Mouse (Mus musculus): ENCODE results near the gene Kcnq4.

Gene Kcnq4

GRCm38 (mm10) chr4:120668551-120668950 lies 79.9 kb downstream of the Kcnq4 start:
- no peak for DNase-seq

- no peak for DNase-seq
Observed at GRCm38 (mm10) chr4:120667555-120667954, 80.9 kb downstream of the Kcnq4 start.

DNA sequence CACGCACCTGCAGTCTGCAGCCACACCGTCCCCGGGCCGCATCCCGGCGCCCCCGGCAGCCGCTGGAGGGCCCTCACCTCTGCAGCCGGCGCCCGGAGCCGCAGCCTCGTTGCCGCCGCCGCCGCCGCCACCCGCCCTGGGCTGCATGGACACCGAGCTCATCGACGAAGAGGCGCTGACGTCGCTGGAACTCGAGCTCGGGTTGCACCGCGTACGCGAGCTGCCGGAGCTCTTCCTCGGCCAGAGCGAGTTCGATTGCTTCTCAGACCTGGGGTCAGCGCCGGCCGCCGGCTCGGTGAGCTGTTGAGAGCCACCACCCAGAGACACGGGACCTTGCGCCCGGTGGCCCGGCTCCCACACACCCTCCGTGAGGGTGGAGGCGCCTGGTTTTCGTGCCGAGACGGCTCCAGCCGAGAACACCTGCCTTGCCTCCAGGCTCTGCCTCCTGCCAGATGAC lies 81.3 kb downstream of the Kcnq4 start:
- peak; percentile 94 for DNase-seq

DNA sequence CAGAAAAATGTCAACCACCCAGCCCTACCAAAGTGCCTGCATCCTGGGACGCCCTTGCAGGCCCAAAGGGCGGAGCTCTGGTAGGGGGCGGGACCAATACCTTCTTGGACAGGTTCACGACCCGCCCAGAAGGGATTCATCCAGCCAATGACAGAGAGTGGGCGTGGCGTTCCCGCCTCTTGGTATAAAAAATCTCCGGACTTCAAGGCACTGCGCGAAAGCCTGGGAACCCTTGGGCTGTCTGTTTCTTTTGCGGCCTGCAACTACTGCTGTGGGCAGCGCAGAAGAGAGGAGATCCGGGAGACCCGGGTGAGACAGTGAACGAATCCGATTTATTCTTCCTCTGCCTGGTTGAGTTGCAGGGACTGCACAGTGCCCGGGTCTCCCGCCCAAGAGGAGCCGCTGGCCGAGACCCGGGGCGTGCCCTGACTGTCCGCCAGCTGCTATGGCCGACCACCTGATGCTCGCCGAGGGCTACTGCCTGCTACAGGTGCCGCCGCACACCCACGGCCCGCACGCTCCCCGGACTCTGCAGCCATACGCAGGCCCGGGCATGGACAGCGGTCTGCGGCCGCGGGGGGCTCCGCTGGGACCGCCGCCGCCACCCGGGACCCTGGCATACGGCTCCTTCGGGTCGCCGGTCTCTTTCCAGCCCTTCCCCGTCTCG lies 81.9 kb downstream of the Kcnq4 start, which contains the start of gene Cited4:
Cited4 (plus strand) TSS at position 215 of the 667 bp plus-strand sequence.
- peak; percentile 99 for DNase-seq

DNA sequence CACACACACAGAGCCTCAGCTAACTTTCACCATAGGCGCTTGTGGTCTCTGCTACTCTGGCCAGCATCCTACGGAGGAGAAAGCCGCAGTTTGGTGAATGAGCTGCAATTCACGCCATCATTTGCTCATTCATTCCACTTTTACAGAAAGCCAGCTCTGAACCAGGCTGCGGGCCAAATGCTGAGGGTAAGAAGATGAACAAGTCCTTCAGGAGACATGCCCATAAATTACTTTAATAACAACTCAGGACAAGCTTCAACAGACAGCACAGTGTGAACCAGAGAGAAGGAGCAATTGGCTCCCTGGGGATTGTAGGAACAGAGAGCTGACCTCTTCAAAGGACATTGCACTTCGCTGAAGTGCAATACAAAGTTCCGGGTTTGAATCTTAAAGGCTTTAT lies 82.6 kb downstream of the Kcnq4 start:
- no peak for DNase-seq

GRCm38 (mm10) chr4:120665144-120665700 lies 83.2 kb downstream of the Kcnq4 start:
- no peak for DNase-seq

DNA sequence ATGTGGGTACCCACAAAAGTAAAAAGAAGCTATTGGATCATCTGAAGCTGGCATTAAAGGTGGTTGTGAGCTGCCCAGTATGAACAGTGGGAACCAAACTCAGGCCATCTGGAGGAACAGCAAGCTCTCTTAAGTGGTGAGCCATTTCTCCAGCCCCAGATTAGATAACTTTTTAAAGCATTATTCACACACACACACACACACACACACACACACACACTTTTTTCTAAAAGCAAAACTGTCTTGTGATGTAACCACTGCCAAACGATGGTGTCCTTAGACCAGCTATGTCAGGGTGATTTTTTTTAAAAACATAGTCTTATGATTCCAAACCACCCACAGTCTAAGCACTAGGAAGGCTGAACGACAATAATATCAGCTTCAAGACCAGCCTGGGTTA lies 83.8 kb downstream of the Kcnq4 start:
- DNase-seq = no peak

GRCm38 (mm10) chr4:120660485-120660884 lies 87.9 kb downstream of the Kcnq4 start:
- no peak for DNase-seq

DNA sequence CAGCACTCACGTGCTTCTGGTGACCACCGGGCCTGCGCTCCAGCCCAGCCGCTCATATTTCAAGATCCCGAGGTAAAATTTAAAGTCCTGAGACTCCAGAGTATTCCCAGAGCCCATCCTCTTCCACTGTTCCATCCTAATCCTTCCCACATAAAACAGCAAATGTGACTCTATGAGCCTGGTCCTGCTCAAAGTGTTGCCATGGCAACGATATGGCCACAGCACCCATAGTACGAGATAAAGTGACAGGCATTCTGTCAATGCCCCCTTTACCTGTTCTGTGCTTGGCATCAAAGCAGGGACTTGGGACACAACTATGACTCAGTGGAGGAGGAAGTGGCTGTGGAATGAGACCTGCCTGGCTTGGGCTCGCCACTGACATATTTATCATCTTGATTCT lies 92.5 kb downstream of the Kcnq4 start:
- DNase-seq = no peak

DNA sequence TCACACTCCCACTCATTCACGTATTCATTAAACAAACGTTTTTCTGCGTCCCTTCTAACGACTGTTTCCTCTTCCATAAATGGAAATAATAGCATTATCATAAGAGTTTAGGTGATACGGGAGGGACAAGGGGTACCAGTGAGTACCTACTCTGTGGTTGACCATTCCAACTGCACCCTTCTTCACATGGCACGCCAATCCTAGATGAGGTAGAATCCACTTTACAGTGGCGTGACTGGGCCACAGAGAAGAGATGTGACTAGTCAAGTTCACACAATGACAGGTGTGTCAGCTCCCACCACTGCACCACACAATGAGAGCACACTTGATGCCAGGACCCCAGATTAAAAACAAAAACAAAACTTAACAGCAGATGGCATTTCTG lies 98.2 kb downstream of the Kcnq4 start:
- DNase-seq = no peak

- no peak for DNase-seq
Observed at GRCm38 (mm10) chr4:120649369-120650207, 98.8 kb downstream of the Kcnq4 start.

Measured in heart, adult 11 months (tissue).